Mouse (Mus musculus): ENCODE measurements at regions not wholly inside any gene's neighbourhood (a gene's known extent, or its start where the extent isn't known, plus 50 kb on each side); places are given as distances from the start of the nearest gene placed in this dataset.

DNA sequence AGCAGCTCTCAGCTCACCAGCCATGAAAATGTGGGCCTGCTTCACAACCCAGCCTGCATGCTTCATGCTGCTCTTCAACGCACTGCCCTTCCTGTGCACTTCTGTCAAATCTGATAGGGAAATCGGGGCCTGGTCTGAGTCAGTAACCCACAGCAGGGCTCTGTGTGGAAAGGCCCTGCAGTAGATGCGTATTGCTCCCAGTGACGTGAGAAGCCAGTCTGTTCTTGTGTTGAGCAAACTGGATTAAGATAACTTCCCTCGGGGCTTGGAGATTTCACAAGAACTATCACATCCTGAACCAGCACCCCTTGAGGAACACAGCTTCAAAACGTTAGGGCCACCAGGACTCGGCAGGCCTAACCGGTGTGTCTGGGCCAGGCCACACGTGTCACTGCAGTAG is 106.5 kb upstream of the Klf14 start:
- DNase-seq, result no peak

DNA sequence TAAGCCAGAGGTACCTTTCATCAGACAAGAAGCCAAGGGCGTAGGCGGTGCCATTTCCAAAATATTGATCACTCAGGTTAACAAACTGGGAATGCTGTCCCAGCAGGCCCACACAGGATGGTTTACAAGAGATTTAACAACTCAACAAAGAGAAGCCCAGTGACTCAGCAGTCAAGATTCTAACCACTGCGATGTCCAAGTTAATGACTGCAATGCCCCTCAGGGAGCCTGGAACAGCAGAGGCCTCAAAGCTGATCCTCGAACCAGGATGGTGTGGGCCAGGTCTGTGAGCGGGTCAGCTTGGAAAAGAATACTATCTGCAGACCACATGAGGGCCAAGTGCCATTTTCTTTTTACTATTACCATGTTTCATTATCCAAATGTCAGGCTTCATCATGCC is 108.0 kb upstream of the Klf14 start:
- DNase-seq, result no peak

DNA sequence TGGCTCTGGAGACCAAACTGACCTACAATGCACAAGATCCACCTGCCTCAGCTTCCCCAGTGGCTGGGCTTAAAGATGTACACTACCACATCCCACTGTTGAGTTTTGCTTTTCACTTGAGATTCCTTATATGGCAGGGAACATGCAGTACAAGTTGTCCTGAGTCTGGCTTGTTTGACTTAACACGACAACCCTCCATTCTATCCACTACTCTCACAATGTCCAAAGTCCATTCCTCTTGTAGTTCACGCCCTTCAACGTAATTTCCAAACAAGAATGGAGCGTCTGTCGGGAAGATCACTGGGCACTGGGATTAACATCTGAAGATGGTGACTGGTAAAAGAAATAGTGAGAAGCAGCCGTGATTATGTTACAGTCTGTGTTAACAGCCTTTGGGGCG is 108.6 kb upstream of the Klf14 start:
- DNase-seq, result no peak

DNA sequence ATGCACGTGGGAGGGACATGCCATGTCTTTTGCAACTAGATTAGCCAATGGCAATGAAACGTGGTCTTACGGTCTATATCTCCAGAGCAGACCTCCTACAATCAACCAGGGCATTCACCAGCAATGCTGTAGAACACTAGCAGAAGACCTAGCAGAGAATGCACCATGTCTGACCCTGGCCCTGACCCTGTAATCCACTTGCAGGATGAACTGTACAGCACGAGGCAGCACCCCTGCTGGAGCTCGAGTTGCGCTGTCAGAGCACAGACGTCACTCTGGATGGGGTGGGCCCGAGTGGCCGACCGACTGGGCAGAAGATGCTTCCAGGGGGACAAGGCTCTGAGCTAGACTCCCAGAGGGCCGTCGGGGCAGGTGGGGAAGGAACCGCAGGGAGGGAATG is 110.4 kb upstream of the Klf14 start:
- DNase-seq, result no peak

DNA sequence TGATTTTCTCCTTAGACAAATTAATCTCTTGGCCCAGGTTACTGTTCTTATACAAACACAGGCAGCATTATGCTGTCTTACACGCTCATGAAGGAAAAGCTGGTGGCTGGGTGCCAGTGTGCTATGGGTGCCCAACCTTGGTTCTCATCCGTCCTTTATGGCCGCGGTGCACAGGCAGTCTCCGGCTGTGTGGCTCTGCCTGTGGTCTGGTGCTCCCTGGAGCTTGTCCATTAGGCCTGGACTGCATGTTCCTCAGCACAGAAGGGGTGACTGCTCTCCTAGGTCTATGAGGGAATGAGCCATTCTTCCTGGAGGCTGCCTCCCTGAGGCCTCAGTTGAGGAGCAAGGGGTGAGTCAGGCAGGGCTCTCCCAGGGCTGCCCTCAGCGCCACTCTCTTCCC is 111.7 kb upstream of the Klf14 start:
- DNase-seq, result no peak

DNA sequence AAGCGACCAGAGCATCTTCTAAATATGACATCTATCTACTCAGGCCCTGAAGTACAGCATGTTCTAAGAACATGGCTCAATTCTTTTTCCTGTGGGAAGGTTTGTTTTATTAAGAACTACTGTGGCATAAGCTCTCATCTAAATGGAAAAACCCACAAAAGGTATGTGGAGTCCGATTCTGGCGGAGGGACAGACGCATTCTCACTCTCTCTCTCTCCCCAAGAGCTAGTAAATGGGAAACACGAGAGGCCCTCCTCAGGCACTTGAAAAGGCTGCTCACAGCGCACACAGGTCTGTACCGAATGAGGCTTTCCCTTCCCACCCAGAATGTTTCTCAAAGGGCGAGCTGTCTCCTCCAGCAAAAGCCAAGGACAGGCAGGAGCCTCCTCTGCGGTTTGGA is 112.1 kb upstream of the Klf14 start:
- no peak for DNase-seq

DNA sequence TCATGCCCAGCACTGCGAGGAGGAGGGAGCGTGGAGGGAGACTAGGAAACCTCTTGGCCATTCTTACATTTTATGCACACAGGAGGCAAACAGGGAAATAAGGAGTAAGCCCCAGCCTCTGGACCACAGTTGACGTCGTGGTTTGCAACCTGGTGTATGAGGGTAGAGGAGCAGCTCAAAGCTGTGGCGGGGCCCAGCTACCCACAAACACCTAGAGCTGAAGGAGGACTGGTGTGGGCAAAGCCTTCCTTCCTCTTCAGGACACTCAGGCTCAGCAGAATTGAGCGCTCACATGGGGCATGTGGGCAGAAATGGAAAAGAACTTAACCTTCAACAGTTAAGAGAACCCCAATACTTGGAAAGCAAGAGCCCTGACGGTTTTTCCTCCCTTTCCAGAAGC is 113.2 kb upstream of the Klf14 start:
- DNase-seq, result no peak

DNA sequence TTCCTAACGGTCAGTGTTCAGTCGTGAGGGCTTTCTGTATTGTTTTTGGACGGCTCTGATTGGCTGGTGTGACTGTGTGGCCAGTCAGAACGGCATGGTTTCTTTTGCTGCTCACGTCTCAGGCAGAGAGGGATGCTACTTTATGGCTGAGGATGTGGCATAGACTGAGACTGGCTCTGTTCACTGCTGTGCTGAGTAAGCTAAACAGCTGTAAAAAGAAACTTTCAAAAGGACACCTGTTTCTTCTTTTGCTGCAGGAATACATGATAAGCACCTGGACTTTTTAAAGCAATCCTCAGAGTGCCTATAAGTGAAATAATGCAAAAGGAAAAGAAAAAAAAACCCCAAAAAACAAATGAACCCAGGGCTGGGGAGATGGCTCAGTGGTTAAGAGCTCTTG is 113.7 kb upstream of the Klf14 start:
- no peak for DNase-seq

DNA sequence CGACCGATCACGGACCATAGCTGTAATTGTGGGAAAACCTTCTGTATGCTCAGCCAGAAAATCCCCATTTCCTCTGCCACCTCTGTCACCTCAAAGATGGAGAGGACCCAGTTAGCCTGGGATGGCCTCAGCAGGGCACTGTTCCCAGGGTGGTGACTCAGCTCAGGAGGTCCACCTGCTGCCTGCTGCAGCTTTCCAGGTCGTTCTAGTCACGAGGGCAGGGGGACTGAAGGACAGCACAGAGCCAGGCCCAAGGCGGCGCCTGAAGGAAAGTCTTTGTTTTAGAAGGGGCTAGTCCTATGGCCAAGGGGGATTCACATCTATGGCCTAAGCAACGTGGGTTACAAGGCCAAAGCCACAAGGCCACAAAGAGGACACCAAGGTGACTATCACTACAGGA is 114.5 kb upstream of the Klf14 start:
- no peak for DNase-seq

DNA sequence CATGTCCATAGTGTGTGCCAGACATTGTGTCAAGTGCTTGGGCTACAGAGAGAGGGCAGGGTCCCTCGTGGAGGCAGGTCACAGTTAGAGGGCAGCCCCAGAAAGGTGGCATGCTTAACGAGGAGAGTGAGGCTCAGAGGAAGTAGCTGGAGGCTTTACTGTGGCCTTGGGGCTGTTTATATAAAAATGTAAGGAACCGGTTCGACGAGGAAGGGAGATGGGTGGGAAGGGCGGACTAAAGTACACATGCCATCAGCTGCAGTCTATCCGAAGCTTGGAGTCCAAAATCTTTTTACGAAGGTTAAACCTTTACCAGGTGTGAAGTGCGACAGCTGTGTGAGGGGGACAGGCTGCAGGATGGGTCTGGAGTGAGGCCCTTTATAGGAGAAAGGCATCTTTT is 115.5 kb upstream of the Klf14 start:
- DNase-seq, result no peak

DNA sequence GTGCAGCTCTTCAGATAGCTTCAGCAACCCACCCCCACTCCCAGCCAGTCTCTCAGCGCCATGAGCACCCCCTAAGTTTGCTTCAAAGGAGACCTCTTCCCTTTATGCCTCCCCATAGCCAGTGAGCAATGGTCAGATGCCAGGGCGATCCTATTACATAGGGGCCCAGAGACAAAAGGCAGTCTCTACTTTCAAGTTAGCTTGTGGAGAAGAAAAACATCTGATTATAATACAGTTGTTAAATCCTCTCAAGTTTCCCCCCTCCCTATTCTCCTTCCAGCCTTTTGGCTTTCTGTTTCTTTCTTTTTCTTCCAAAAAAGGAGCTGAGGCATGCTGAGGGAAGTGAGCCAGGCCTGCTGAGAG is 116.3 kb upstream of the Klf14 start:
- no peak for DNase-seq

DNA sequence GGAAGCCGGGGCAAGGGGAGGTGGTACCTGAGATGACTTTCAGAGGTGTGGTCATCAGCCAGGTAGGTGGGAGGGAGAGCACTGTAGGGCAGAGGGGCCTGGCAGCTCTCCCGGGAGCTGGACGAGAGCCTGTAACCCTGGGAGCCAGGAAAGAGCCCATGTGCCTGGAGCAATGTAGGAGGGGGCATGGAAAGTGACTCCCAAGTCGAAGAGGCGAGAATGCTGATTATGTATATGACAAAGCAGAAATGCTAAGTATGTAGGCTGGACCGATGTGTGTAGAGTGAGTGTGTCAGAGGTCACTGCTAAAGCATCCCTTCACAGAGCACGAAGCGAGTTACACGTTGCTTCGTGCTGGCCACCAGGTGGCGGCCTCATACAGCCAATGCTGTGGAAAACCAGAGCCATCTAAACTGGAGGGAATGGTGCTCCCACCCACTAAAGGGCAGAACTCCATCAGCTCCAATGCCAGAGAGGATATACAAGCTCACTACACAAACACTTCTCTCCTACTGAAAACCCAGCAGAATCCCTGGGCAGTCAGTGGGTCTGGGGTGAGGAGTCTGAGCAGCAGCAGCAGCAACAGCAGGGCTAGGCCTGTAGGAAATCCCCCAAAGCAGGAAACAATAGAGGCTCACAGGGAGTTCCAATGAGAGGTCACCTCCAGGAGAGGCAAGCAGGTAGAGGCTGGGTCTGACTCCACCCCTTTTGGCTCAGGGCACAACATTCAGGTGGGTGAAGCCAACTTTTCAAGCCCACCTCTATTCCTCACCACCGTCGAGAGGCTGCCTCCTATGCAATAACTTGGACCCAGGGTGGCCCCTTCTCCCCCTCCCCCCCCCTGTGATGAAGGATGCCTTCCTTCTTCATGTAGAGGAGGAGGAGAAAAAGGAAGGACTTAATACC is 116.9 kb upstream of the Klf14 start:
- peak; percentile 84 to 86 for DNase-seq

DNA sequence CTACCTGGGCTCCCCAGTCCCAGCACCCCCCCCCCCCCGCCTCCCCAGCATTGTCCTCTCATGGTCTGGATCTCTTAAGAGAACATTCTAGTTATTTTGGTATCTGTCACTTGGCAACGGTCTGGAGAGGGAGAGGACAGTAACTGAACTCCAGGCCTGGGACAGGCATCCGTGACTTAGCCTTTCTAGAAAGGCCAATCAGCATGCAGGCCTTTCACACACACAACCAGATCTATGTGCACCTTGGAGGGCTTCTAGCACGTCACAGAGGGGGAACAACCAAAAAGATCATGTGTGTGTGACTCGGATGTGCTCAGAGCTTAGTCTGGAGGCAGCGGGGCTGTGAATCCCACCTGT is 117.6 kb upstream of the Klf14 start:
- no peak for DNase-seq

DNA sequence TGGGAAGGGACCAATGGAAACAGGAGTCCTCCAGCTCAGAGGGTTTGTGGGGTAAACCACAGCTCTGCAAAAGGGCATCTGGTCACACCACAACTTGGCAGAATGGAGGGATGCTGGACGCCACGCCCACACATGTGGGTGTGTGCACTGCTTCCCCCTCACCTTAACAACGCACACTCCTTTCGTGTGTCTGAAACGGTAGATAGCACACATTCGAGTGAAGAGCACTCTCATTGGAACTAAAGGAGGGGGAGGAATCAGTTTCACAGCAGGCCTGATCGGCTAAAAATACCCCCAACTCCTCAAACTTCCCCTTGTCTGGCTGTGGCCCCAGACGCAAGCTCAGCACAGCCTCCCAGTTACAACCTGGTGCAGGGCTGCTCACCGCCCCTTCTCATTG is 118.3 kb upstream of the Klf14 start:
- DNase-seq, result no peak

DNA sequence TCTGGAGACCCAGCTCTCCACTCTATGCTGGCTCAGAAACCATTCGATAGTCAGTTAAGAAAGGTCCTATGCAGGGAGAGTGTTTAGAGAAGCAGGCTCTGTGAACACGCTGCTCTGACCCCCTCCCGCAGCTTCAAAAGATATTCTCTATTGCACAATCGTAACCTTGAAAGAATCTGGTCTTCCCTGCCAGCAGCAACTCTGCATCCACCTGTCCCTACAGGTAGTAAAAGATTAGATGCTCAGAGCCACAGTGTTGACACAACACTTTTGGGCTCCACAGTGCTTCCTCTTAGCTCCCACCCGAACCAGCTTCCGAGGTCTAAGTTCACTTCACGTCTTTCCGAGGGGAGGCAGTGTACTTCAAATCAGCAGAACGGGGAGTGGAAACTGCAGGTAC is 118.9 kb upstream of the Klf14 start:
- DNase-seq, result no peak

DNA sequence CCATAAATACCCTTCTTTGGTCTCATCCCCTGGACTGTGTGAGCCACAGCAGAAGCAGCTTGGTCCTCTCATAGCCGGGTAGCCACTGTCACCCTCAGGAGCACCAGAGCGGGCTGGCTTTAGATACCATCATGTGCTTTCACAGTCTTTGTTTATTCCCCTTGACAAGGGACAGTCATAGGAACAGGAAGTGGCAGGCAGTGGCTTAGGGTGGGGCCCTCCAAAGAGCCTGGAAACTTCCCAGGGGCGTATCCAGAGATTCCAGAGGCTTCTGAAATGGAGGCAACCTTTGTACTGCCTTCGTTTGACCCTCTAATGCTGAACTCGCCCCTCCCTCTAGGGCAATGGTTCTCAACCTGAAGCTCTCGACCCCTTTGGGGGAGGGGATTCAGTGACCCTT is 119.5 kb upstream of the Klf14 start:
- DNase-seq, result peak; percentile 68 to 77

DNA sequence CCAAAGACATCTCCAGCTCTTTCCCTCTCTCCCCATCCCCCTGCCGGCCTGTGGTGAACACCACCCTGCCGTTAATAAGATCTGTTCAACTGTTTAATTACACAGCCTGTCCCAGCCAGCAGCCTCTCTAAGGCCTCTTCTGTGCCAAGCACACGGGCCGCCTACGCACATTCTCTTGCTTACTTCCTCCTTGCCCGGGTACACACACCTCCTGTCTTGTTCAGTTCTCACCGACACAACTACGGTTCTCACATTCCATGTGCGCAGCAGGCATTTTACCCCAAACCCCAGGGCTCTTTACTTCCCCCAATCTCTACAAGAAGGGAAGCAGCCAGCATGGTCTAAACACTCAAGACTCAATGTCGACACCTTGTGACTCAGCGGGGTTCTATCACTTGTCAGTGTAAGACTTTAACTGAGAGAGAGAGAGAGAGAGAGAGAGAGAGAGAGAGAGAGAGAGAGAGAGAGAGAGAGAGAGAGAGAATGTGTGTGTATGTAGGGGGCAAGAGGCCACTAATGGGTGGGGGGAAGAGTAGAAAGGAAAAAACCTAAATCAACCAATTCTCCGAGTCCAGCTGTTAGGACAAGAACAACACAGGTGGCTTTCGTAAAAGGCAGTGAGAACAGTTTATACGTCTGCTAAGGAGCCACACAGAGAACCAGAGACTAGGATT is 120.8 kb upstream of the Klf14 start:
- DNase-seq, result peak; percentile 64 to 78

DNA sequence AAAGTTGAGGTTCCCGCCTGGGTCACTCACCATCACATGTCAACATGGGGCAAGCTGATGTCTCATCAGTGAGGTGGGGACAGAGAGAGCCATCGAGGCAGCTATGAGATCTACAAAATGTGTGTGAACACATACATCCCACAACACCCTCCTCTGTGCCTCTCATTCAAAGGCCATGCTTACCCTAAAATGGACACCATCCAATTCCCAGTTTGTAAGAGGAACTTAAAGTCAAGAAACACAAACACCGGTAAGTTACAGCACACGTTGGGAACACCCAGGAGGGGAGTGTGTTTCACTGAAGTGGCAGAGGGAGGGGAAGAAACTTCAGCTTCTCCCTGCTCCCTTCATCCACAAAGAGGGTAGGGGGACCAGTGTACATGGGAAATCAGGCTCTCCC is 121.4 kb upstream of the Klf14 start:
- no peak for DNase-seq

DNA sequence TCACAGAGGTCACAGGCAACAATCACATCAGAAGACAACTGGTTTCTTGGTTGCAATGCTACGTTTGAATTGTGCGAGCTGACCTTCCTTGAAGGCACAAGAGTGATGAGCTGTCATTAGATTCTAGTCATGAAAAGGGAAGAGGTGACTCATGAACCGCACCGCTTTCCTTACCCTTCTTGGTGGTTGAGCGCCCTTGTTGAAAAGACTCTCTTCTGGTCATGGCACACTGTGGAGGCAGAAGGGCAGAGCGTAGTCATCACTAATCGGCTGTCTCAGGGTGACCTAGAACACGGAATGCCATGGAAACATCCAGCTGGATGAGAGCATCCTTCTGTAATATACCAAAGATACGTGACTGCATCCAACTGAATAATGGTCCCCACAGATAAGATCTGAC is 121.8 kb upstream of the Klf14 start:
- no peak for DNase-seq

DNA sequence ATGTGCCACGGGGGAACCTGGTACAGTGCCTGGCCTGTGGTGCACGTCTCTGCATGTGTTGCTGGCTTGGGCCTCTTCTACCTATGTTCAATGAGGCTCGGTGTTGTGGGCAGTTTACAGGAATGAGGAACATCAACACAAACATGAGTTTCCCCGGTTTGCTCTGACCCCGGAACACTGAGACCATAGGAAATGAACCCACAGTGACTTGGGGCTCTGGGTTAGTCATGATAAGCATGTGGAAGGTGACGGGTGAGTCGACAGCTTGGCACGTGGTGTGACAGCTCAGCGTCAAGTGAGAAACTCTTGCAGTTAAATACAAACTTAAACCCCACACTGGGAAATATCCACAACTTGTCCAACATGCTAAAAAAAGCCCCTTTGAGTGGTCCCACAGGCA is 122.4 kb upstream of the Klf14 start:
- no peak for DNase-seq

DNA sequence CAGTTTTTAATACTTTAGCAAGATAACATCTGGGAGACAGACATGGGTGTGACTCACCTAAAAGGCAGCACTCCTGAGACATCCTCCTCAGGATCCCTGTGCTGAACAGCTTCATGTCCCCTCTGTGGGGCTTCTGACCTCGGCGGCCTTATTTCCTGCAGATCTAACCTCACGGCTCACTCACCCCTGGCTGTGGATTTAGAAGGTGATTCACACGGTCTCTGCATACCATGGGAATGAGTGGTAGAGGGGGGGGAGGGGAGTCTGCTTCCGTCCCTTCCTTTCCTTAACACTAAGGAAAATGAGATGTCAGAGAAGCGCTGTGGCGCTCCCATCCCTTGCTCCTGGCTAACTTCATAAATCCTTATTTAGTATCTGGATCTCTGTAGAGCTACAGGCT is 123.1 kb upstream of the Klf14 start:
- DNase-seq, result no peak

DNA sequence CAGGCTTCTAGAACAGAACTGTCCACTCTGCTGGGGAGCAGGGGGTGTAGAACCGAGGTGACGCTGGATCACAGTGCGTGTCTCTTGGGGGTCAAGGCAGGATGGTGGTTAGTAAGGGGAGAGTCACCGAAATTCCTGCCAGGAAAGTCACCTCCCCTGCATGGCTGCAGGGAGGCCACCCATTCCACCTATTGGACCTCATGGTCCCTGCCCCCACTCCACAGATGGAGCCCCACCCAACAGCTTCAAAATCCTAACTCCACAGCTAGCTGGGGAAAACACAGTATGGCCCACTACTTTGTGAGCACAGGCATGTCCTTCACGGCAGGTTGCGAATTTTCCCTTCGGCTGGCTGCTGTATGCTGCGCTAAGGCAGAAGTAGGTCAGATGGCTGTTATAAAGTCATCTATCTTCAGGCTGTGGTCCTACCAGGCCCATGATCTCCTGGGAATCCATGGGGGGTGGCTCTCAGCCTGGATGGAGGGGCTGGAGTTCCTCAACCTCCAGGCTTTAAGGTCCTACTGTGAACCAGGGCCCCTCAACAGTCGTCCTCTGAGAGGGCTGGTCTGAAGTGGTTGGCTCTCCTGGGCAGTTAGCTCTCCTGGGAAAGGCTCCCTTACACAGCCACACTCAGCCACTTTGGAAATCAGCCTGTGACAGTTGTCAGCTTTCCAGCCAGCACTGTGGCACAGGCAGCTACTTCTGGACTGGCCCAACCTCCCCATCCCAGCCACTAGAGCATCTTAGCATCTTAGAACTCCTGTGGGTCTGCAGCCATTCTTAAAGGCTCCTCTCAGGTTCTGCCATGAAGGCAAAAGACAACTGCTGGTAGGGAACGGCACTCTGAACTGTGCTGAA is 124.0 kb upstream of the Klf14 start:
- no peak for DNase-seq

DNA sequence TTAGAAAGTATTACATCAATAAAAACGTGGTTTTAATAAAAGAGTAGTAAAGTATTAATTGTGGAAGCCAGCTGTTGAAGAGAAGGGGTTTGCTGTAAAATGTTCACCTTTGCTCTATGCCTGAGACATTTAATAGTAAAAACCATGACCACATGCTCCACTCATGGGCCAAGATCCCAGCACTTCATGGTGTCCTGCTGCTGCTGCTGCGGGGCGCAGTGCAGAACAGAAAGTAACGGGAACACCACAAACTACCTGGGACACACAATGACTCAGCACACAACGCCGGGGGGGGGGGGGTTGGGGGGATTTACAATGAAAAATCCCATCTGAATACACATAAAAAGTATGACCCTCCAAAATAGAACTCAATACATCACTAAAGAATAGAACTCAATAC is 124.8 kb upstream of the Klf14 start:
- no peak for DNase-seq
